Mouse (Mus musculus): ENCODE results near the gene Hand2. TPM values are rescaled to one million over a fixed set of nuclear protein-coding genes. Genes with fewer than 3 reads are reported as not detected.

The Hand2 gene
- polyA plus RNA-seq, 1 experiment, result not detected

DNA sequence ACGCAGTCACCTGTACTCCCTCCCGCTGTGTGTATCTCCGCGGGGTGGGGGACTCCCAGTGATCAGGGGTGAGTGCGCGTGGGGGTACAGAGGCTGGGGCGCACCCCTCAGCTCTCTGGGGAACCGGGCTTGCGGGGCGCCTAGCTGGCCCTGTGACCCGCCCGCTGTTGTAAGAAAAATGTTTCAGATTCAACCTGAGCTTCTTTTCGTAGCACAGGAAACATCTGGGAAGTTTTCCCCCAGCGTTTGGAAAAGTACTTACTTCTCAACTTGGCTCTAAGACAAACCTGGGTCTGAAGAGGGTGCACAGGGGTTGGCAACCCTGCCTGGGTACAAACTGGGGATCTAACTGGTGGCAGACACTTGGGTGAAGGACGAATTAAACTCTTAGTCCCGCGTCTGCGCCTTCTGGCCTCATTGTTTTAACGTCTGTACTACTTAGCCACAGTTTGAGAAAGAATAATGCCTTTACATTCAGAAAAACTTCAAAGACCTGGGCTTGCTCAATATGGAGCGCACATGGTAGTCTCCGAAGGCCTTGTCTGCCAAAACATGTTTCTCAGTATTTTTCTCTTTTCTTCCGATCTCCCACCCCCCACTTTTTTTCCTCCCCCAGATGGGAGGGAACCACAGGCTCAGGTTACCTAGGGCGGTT, 28.2 kb downstream of the Hand2 start:
- TF ChIP-seq POLR2A (IDR thresholded peaks at IDR 0.05; ENCODE audit: borderline replicate concordance, control insufficient read depth, low read depth, low read length), result no peak
- TF ChIP-seq CTCF (IDR thresholded peaks at IDR 0.05; ENCODE audit: control insufficient read depth, insufficient read depth, low read length), result no peak
- Histone ChIP-seq H3K27ac (ENCODE audit: control insufficient read depth, insufficient read depth, low read depth, low read length, poor library complexity) (no peak overlapping the region), H3K4me3 (replicated peaks; ENCODE audit: control insufficient read depth, low read depth, low read length) (no peak overlapping the region), H3K4me1 (ENCODE audit: control insufficient read depth, insufficient read depth, low read length) (no peaks in the 10 kb centered on the region; the same call in 1 of the 2 replicates)
- WGBS, result 7% methylated on average over 23 of the region's 23 CpGs

GRCm38 (mm10) chr8:57351861-57352260, 31.1 kb downstream of the Hand2 start:
- no peak overlapping the region for H3K27ac ChIP-seq (ENCODE audit: control insufficient read depth, insufficient read depth, low read depth, low read length, poor library complexity)
- TF ChIP-seq POLR2A (IDR thresholded peaks at IDR 0.05; ENCODE audit: borderline replicate concordance, control insufficient read depth, low read depth, low read length) (no peak), CTCF (IDR thresholded peaks at IDR 0.05; ENCODE audit: control insufficient read depth, insufficient read depth, low read length) (no peak)
- no peak overlapping the region for H3K4me3 ChIP-seq (replicated peaks; ENCODE audit: control insufficient read depth, low read depth, low read length)
- H3K4me1 ChIP-seq (ENCODE audit: control insufficient read depth, insufficient read depth, low read length), result no peaks in the 10 kb centered on the region
- 28% methylated on average over 2 of the region's 2 CpGs for WGBS

DNA sequence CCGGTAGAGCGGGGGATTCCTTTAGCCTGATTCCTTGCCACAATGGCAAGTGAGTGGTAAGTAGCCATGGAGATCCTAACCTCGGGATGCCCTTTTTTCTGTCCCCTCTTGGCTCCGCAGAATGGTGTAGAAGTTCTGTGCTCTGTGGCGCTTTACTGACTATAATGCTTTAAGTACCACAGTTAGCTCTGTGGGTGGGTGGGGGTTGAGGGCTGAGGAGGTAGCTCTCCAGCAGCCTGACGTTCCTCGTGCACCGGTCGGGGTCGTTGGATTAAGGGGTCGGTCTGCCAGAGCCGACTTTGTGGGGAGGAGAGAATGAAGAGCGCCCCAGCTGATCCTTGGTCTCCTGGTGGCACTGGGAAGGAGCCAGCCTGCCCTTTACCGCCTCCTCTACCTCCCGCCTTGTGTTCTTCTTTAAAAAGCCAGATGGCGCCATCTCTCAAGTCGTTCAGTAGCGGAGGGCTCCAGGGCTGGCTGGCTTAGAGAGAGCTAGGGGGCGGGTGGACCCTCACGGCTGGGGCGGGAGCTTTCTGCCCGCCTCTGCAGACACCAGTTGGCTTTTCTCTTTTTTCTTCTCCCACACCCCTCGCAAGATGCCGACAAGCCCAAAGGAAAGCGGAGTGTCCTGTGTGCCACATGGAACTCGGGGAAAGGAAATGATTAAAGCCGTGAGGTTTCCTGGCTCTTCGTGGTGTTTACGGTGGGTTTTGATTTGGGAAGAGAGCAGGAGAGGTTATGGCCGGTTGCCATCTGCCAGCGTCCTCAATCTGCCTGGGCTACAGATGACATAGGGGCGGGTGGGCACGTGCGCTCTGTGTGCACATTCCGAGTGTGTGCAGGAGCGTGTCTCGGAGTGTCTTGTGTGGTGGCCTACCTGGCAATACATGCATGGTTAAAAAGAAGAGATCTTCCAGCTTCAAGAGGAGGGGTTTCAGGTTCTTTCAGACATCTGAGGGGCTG, 32.8 kb downstream of the Hand2 start:
- TF ChIP-seq POLR2A (IDR thresholded peaks at IDR 0.05; ENCODE audit: borderline replicate concordance, control insufficient read depth, low read depth, low read length) (no peak), CTCF (IDR thresholded peaks at IDR 0.05; ENCODE audit: control insufficient read depth, insufficient read depth, low read length) (no peak)
- no peak overlapping the region for H3K4me3 ChIP-seq (replicated peaks; ENCODE audit: control insufficient read depth, low read depth, low read length)
- WGBS, result 8% methylated on average over 37 of the region's 37 CpGs
- H3K27ac ChIP-seq (ENCODE audit: control insufficient read depth, insufficient read depth, low read depth, low read length, poor library complexity), result no peak overlapping the region
- no peaks in the 10 kb centered on the region for H3K4me1 ChIP-seq (ENCODE audit: control insufficient read depth, insufficient read depth, low read length)

GRCm38 (mm10) chr8:57354876-57355275, 34.1 kb downstream of the Hand2 start:
- WGBS, result 54% methylated on average over 2 of the region's 2 CpGs
- TF ChIP-seq CTCF (IDR thresholded peaks at IDR 0.05; ENCODE audit: control insufficient read depth, insufficient read depth, low read length), result no peak
- no peak for TF ChIP-seq POLR2A (IDR thresholded peaks at IDR 0.05; ENCODE audit: borderline replicate concordance, control insufficient read depth, low read depth, low read length)
- H3K4me1 ChIP-seq (ENCODE audit: control insufficient read depth, insufficient read depth, low read length), result no peaks in the 10 kb centered on the region
- no peak overlapping the region for H3K27ac ChIP-seq (ENCODE audit: control insufficient read depth, insufficient read depth, low read depth, low read length, poor library complexity)
- no peak overlapping the region for H3K4me3 ChIP-seq (replicated peaks; ENCODE audit: control insufficient read depth, low read depth, low read length)

GRCm38 (mm10) chr8:57356529-57357325, 35.9 kb downstream of the Hand2 start:
- WGBS, result 69% methylated on average over 9 of the region's 9 CpGs
- H3K4me1 ChIP-seq (ENCODE audit: control insufficient read depth, insufficient read depth, low read length), result no peaks in the 10 kb centered on the region
- TF ChIP-seq CTCF (IDR thresholded peaks at IDR 0.05; ENCODE audit: control insufficient read depth, insufficient read depth, low read length) (no peak), POLR2A (IDR thresholded peaks at IDR 0.05; ENCODE audit: borderline replicate concordance, control insufficient read depth, low read depth, low read length) (no peak)
- H3K27ac ChIP-seq (ENCODE audit: control insufficient read depth, insufficient read depth, low read depth, low read length, poor library complexity), result no peak overlapping the region
- no peak overlapping the region for H3K4me3 ChIP-seq (replicated peaks; ENCODE audit: control insufficient read depth, low read depth, low read length)

DNA sequence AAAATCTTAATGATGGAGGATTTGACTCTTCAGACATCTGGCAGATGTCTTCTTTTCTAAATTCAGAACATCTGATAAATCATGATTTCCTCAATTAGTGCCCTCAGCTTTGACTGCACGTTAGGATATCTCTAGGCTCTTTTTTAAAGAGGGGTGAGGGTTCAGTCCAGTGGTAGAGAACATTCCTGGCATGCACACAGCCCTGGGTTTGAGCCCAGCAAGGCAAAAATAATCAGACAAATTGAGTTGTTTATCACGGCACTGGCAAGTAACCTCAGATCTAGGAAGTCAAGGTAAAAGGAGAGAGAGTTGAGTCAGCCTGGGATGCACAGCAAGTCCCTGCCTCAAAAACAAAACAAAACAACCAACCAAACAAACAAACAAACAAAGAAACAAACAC, 39.7 kb downstream of the Hand2 start:
- Histone ChIP-seq H3K4me1 (ENCODE audit: control insufficient read depth, insufficient read depth, low read length) (no peaks in the 10 kb centered on the region), H3K4me3 (replicated peaks; ENCODE audit: control insufficient read depth, low read depth, low read length) (no peak overlapping the region), H3K27ac (ENCODE audit: control insufficient read depth, insufficient read depth, low read depth, low read length, poor library complexity) (no peak overlapping the region)
- 42% methylated on average over 2 of the region's 2 CpGs for WGBS
- TF ChIP-seq POLR2A (IDR thresholded peaks at IDR 0.05; ENCODE audit: borderline replicate concordance, control insufficient read depth, low read depth, low read length) (no peak), CTCF (IDR thresholded peaks at IDR 0.05; ENCODE audit: control insufficient read depth, insufficient read depth, low read length) (no peak)

GRCm38 (mm10) chr8:57361003-57361805, 40.4 kb downstream of the Hand2 start:
- Histone ChIP-seq H3K4me1 (ENCODE audit: control insufficient read depth, insufficient read depth, low read length) (no peaks in the 10 kb centered on the region), H3K27ac (ENCODE audit: control insufficient read depth, insufficient read depth, low read depth, low read length, poor library complexity) (no peak overlapping the region), H3K4me3 (replicated peaks; ENCODE audit: control insufficient read depth, low read depth, low read length) (no peak overlapping the region)
- TF ChIP-seq CTCF (IDR thresholded peaks at IDR 0.05; ENCODE audit: control insufficient read depth, insufficient read depth, low read length) (no peak), POLR2A (IDR thresholded peaks at IDR 0.05; ENCODE audit: borderline replicate concordance, control insufficient read depth, low read depth, low read length) (no peak)
- 59% methylated on average over 8 of the region's 8 CpGs for WGBS

Data from bone marrow, adult 2 months (tissue).